Mouse (Mus musculus) neural tube, embryonic 11.5 days (tissue): ENCODE results near the gene Nav2. TPM values are rescaled to one million over a fixed set of nuclear protein-coding genes. Genes with fewer than 3 reads are reported as not detected.

Experiments
- ATAC-seq: fragments of 200-750 bp; cut with Nextera tagmentation; 2 replicates; pipeline ENCODE4 v1.8.0; 2017; ENCODE audit warnings: moderate number of reproducible peaks, mild to moderate bottlenecking, moderate TSS enrichment, moderate library complexity; ENCODE audit not compliant: insufficient read depth, low FRiP score, low TSS enrichment
- DNase-seq: peaks from one replicate; pipeline ENCODE4 v3.0.0-alpha.2; 2015; ENCODE audit warnings: low spot score
- H3K27ac ChIP-seq: fragments of 300-500 bp; sonication (generic); 2 replicates; pipeline ENCODE4 v1.5.1; 2014; ENCODE audit warnings: low read depth, mild to moderate bottlenecking, low read length
- H3K27me3 ChIP-seq: fragments of 300-500 bp; sonication (generic); 2 replicates; pipeline ENCODE4 v1.6.1; 2014; ENCODE audit warnings: mild to moderate bottlenecking, low read length, mixed read lengths; ENCODE audit not compliant: control insufficient read depth, insufficient read depth
- H3K36me3 ChIP-seq: fragments of 300-500 bp; sonication (generic); 2 replicates; pipeline ENCODE4 v1.6.1; 2014; ENCODE audit warnings: mild to moderate bottlenecking, low read length, moderate library complexity, mixed read lengths; ENCODE audit not compliant: control insufficient read depth, insufficient read depth
- H3K4me1 ChIP-seq: fragments of 300-500 bp; sonication (generic); 2 replicates; pipeline ENCODE4 v1.6.1; 2014; ENCODE audit warnings: low read length, mixed read lengths; ENCODE audit not compliant: control insufficient read depth, insufficient read depth
- H3K4me2 ChIP-seq: fragments of 300-500 bp; sonication (generic); 2 replicates; pipeline ENCODE4 v1.6.1; 2014; ENCODE audit warnings: low read depth, mild to moderate bottlenecking, moderate library complexity
- H3K4me3 ChIP-seq: fragments of 300-500 bp; sonication (generic); 2 replicates; pipeline ENCODE4 v1.5.1; 2014; ENCODE audit warnings: low read depth, low read length
- H3K9ac ChIP-seq: fragments of 300-500 bp; sonication (generic); 2 replicates; pipeline ENCODE4 v1.6.1; 2014; ENCODE audit warnings: mild to moderate bottlenecking, low read length
- H3K9me3 ChIP-seq: fragments of 300-500 bp; sonication (generic); 2 replicates; pipeline ENCODE4 v1.6.1; 2016; ENCODE audit warnings: low read length; ENCODE audit not compliant: control insufficient read depth
- WGBS: fragments of 180-500 bp; shearing (Covaris S2); extraction: QIAGEN DNeasy Blood & Tissue Kit; methylation state at CpG from one replicate; pipeline ENCODE4 v1.1.7; 2014; 5-methylcytosine and 5-hydroxymethylcytosine counted together
- polyA plus RNA-seq: library from polyadenylated mRNA; unstranded; fragments of >200 nt; fragmentation: Nextera tagmentation; extraction: Ambion mirVana; gene quantifications from 2 replicates; pipeline ENCODE4 v1.2.1, GENCODE M21; 2014

Nav2 gene
- polyA plus RNA-seq, 1 experiment from 2014 or later: 19.2 TPM

GRCm38 (mm10) chr7:49388137-49388536, 479.6 kb downstream of the Nav2 start:
- H3K4me1 ChIP-seq: peaks cover 13% of the 10 kb centered on the region
- no peaks in the 10 kb centered on the region for H3K36me3 ChIP-seq
- H3K27ac ChIP-seq: no peak overlapping the region
- H3K9ac ChIP-seq: no peak overlapping the region
- H3K4me2 ChIP-seq: no peak overlapping the region
- DNase-seq (no peak), ATAC-seq (no peak)
- 51% methylated on average over 2 of the region's 2 CpGs for WGBS
- no peak overlapping the region for H3K4me3 ChIP-seq
- no peaks in the 10 kb centered on the region for H3K27me3 ChIP-seq
- H3K9me3 ChIP-seq: no peaks in the 10 kb centered on the region

- 63% methylated on average over 3 of the region's 3 CpGs for WGBS
- Histone ChIP-seq H3K4me1 (peaks cover 8% of the 10 kb centered on the region), H3K4me3 (no peak overlapping the region), H3K9ac (no peak overlapping the region), H3K4me2 (no peak overlapping the region), H3K9me3 (no peaks in the 10 kb centered on the region), H3K27ac (no peak overlapping the region), H3K36me3 (no peaks in the 10 kb centered on the region), H3K27me3 (no peaks in the 10 kb centered on the region)
- no peak for DNase-seq
- no peak for ATAC-seq
Observed at GRCm38 (mm10) chr7:49390312-49390711, 481.8 kb downstream of the Nav2 start.

GRCm38 (mm10) chr7:49390829-49391228, 482.3 kb downstream of the Nav2 start:
- WGBS: 67% methylated on average over 9 of the region's 9 CpGs
- Histone ChIP-seq H3K27me3 (no peaks in the 10 kb centered on the region), H3K4me1 (peaks cover 8% of the 10 kb centered on the region), H3K36me3 (no peaks in the 10 kb centered on the region), H3K27ac (no peak overlapping the region), H3K9me3 (no peaks in the 10 kb centered on the region), H3K4me2 (no peak overlapping the region), H3K9ac (no peak overlapping the region), H3K4me3 (no peak overlapping the region)
- ATAC-seq (no peak), DNase-seq (no peak)

GRCm38 (mm10) chr7:49392180-49392579, 483.7 kb downstream of the Nav2 start:
- Histone ChIP-seq H3K9me3 (no peaks in the 10 kb centered on the region), H3K4me1 (peaks cover 8% of the 10 kb centered on the region), H3K4me3 (no peak overlapping the region), H3K27me3 (no peaks in the 10 kb centered on the region), H3K4me2 (no peak overlapping the region), H3K36me3 (no peaks in the 10 kb centered on the region), H3K27ac (no peak overlapping the region), H3K9ac (no peak overlapping the region)
- DNase-seq (no peak), ATAC-seq (no peak)
- WGBS: 50% methylated on average over 3 of the region's 3 CpGs

GRCm38 (mm10) chr7:49392834-49393233, 484.3 kb downstream of the Nav2 start:
- ATAC-seq (no peak), DNase-seq (no peak)
- H3K4me3 ChIP-seq: no peak overlapping the region
- H3K36me3 ChIP-seq: no peaks in the 10 kb centered on the region
- no peak overlapping the region for H3K4me2 ChIP-seq
- H3K27me3 ChIP-seq: no peaks in the 10 kb centered on the region
- WGBS: 81% methylated on average over 3 of the region's 3 CpGs
- no peak overlapping the region for H3K9ac ChIP-seq
- H3K9me3 ChIP-seq: no peaks in the 10 kb centered on the region
- H3K4me1 ChIP-seq: peaks cover 4% of the 10 kb centered on the region
- H3K27ac ChIP-seq: no peak overlapping the region

- no peak overlapping the region for H3K27ac ChIP-seq
- H3K27me3 ChIP-seq: no peaks in the 10 kb centered on the region
- no peak overlapping the region for H3K9ac ChIP-seq
- peaks cover 4% of the 10 kb centered on the region for H3K4me1 ChIP-seq
- no peaks in the 10 kb centered on the region for H3K36me3 ChIP-seq
- ATAC-seq (no peak), DNase-seq (no peak)
- H3K4me3 ChIP-seq: no peak overlapping the region
- H3K4me2 ChIP-seq: no peak overlapping the region
- 90% methylated on average over 7 of the region's 7 CpGs for WGBS
- no peaks in the 10 kb centered on the region for H3K9me3 ChIP-seq
Observed at GRCm38 (mm10) chr7:49393857-49394256, 485.3 kb downstream of the Nav2 start.

- Histone ChIP-seq H3K27me3 (no peaks in the 10 kb centered on the region), H3K4me3 (no peak overlapping the region)
- 67% methylated on average over 1 of the region's 1 CpGs for WGBS
Observed at GRCm38 (mm10) chr7:49396202-49396601, 487.7 kb downstream of the Nav2 start.

GRCm38 (mm10) chr7:49397441-49398003, 489.0 kb downstream of the Nav2 start:
- H3K27ac ChIP-seq: no peak overlapping the region
- DNase-seq (no peak), ATAC-seq (no peak)
- H3K9ac ChIP-seq: no peak overlapping the region
- 76% methylated on average over 17 of the region's 17 CpGs for WGBS
- no peaks in the 10 kb centered on the region for H3K36me3 ChIP-seq
- no peak overlapping the region for H3K4me3 ChIP-seq
- H3K4me1 ChIP-seq: no peaks in the 10 kb centered on the region
- H3K9me3 ChIP-seq: no peaks in the 10 kb centered on the region
- H3K4me2 ChIP-seq: no peak overlapping the region
- H3K27me3 ChIP-seq: no peaks in the 10 kb centered on the region

More at GRCm38 (mm10) chr7:49396202-49396601, 487.7 kb downstream of the Nav2 start:
- Histone ChIP-seq H3K4me2 (no peak overlapping the region), H3K9me3 (no peaks in the 10 kb centered on the region), H3K27ac (no peak overlapping the region), H3K4me1 (peaks cover 4% of the 10 kb centered on the region), H3K36me3 (no peaks in the 10 kb centered on the region), H3K9ac (no peak overlapping the region)
- DNase-seq: no peak
- no peak for ATAC-seq

GRCm38 (mm10) chr7:49398020-49398516, 489.6 kb downstream of the Nav2 start:
- no peak overlapping the region for H3K9ac ChIP-seq
- WGBS: 83% methylated on average over 7 of the region's 7 CpGs
- H3K36me3 ChIP-seq: no peaks in the 10 kb centered on the region
- H3K4me2 ChIP-seq: no peak overlapping the region
- no peaks in the 10 kb centered on the region for H3K27me3 ChIP-seq
- DNase-seq: no peak
- H3K27ac ChIP-seq: no peak overlapping the region
- H3K4me3 ChIP-seq: no peak overlapping the region
- H3K9me3 ChIP-seq: no peaks in the 10 kb centered on the region
- ATAC-seq: no peak
- no peaks in the 10 kb centered on the region for H3K4me1 ChIP-seq
